Mouse (Mus musculus): ENCODE measurements around the gene Eps8. TPM values are rescaled to one million over a fixed set of nuclear protein-coding genes. Genes with fewer than 3 reads are reported as not detected.

The Eps8 gene
- polyA plus RNA-seq, 1 experiment from 2014 or later = 10.0 TPM

DNA sequence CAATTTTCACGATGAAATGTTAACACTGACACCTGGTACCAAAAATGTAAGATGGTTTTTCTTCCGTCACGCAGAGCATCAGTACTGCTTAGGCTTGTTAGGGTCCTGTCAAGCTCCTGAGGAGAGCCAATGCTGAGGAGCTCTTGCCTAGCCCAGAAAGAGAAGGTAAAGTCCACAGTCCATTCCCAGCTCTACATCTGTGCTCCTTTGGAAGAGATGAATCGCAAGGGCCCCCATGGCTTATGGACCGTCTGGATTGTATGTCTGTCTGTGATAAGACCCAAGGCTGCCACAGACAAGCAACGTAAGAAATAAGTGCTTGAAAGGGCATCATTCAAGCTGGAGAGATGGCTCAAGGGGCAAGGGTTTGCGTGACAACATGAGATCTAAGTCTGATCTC is 48.1 kb downstream of the Eps8 start:
- no peaks in the 10 kb centered on the region for H3K27me3 ChIP-seq (ENCODE audit: control insufficient read depth, insufficient read depth, low read length)
- no peak overlapping the region for H3K4me2 ChIP-seq (ENCODE audit: low read depth, low read length)
- no peak overlapping the region for H3K4me3 ChIP-seq (ENCODE audit: low read depth, low read length)
- WGBS = 94% methylated on average over 7 of the region's 7 CpGs
- H3K27ac ChIP-seq (replicated peaks; ENCODE audit: low read depth, low read length) = no peak overlapping the region
- no peaks in the 10 kb centered on the region for H3K36me3 ChIP-seq (replicated peaks; ENCODE audit: control insufficient read depth, insufficient read depth, low read depth, low read length)
- no peaks in the 10 kb centered on the region for H3K4me1 ChIP-seq (ENCODE audit: control insufficient read depth, insufficient read depth, low read length)
- no peaks in the 10 kb centered on the region for H3K9me3 ChIP-seq (replicated peaks; ENCODE audit: control insufficient read depth, low read length)
- H3K9ac ChIP-seq (replicated peaks; ENCODE audit: low read length) = no peak overlapping the region
- no peak for ATAC-seq (replicated peaks; ENCODE audit: insufficient number of reproducible peaks, low FRiP score, low TSS enrichment, low read depth)
- no peak for DNase-seq (ENCODE audit: low spot score)

DNA sequence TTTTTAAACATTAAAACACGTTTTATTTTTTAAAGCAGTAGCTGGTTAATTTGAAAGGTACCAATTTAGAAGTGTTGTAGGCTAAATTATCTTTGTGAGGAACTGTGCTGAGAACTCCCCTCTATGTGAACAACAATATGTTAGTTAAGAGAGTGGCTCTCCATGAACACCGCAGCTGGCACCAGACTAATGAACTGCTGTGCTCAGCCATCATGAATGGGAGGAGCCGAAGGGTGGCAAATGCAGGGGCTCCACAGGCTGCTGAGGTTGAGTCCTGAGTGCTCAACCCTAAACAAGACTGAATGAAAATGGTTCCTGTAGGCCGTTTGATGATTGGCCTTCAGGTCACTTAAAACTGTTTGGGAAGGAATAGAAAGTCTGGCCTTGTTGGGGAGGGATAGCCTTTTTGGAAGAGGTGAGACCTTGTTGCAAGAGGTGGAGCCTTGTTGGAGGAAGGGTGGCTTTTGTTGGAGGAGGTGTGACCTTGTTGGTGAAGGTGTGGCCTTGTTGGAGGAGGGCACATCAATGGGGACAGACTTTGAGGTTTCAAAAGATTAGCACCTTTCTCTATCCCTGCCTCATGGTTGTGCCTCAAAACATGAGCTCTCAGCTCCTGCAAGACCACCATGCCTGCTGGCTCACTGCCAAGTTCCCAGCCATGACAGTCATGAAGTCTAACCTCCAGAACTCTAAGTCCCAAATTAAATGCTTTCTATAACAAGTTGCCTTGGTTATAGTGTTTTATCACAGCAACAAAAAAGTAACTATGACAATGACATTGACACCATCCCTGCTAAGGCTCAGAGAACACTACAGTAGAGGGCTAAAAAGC is 50.0 kb downstream of the Eps8 start:
- no peak overlapping the region for H3K4me3 ChIP-seq (ENCODE audit: low read depth, low read length)
- no peak overlapping the region for H3K9ac ChIP-seq (replicated peaks; ENCODE audit: low read length)
- H3K27ac ChIP-seq (replicated peaks; ENCODE audit: low read depth, low read length) = no peak overlapping the region
- ATAC-seq (replicated peaks; ENCODE audit: insufficient number of reproducible peaks, low FRiP score, low TSS enrichment, low read depth) (no peak), DNase-seq (ENCODE audit: low spot score) (no peak)
- WGBS = 87% methylated on average over 4 of the region's 4 CpGs
- H3K4me1 ChIP-seq (ENCODE audit: control insufficient read depth, insufficient read depth, low read length) = no peaks in the 10 kb centered on the region
- no peaks in the 10 kb centered on the region for H3K27me3 ChIP-seq (ENCODE audit: control insufficient read depth, insufficient read depth, low read length)
- no peaks in the 10 kb centered on the region for H3K36me3 ChIP-seq (replicated peaks; ENCODE audit: control insufficient read depth, insufficient read depth, low read depth, low read length)
- no peak overlapping the region for H3K4me2 ChIP-seq (ENCODE audit: low read depth, low read length)
- no peaks in the 10 kb centered on the region for H3K9me3 ChIP-seq (replicated peaks; ENCODE audit: control insufficient read depth, low read length)

DNA sequence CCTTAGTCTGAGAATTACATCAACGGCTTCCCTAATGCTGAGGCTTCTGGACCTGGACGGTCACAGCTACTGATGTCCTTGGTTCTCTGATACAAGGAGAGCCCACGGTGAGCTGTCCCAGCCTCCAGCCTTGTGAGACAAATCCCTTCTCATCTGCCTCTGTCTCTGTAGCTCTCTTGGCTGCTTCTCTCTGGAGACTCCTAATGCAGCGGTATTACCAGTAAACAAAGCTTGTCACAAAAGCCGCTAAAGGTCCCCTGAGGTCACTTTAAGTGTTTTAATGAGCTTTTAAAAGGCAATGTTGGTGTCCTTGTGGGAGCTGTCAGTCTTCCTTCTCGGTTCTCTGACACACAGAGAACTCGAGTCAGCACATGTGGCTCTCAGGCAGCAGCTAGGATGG is 56.4 kb downstream of the Eps8 start:
- no peaks in the 10 kb centered on the region for H3K4me1 ChIP-seq (ENCODE audit: control insufficient read depth, insufficient read depth, low read length)
- no peak for DNase-seq (ENCODE audit: low spot score)
- peaks cover 2% of the 10 kb centered on the region; the same call in 1 of the 2 replicates for H3K9me3 ChIP-seq (replicated peaks; ENCODE audit: control insufficient read depth, low read length)
- no peak overlapping the region for H3K4me3 ChIP-seq (ENCODE audit: low read depth, low read length)
- H3K4me2 ChIP-seq (ENCODE audit: low read depth, low read length) = no peak overlapping the region
- H3K9ac ChIP-seq (replicated peaks; ENCODE audit: low read length) = no peak overlapping the region
- WGBS = 22% methylated on average over 7 of the region's 7 CpGs
- H3K36me3 ChIP-seq (replicated peaks; ENCODE audit: control insufficient read depth, insufficient read depth, low read depth, low read length) = no peaks in the 10 kb centered on the region
- no peak for ATAC-seq (replicated peaks; ENCODE audit: insufficient number of reproducible peaks, low FRiP score, low TSS enrichment, low read depth)
- H3K27ac ChIP-seq (replicated peaks; ENCODE audit: low read depth, low read length) = no peak overlapping the region
- no peaks in the 10 kb centered on the region for H3K27me3 ChIP-seq (ENCODE audit: control insufficient read depth, insufficient read depth, low read length)

DNA sequence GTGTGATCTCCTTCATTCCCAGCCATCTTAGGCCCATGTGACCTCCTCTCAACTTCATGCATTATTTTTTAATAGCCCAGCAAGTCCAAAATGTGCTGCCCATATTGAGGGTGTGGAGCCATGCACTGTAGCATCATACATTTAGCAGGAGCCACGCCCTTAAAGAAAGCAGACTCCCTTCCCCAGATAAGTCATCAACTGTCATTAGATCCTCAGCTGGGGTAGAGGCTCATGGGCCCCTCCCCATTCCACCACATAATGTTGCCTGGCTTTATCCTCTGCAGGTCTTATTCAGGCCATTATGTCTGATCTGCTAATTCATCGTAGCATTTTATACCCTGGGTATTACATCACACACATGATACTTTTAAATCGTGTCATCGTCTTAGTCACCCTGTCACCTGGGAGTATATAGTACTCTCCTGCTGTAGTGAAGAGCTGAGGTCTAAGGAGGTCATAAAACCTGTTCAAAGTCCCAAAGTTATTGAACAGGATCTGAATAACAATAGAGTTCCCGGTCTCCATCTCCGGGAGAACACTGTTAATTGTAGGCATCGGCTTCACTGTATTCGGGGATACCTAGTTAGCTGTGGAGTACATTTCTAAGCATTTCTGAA is 57.1 kb downstream of the Eps8 start:
- 86% methylated on average over 8 of the region's 8 CpGs for WGBS
- ATAC-seq (replicated peaks; ENCODE audit: insufficient number of reproducible peaks, low FRiP score, low TSS enrichment, low read depth) = no peak

DNA sequence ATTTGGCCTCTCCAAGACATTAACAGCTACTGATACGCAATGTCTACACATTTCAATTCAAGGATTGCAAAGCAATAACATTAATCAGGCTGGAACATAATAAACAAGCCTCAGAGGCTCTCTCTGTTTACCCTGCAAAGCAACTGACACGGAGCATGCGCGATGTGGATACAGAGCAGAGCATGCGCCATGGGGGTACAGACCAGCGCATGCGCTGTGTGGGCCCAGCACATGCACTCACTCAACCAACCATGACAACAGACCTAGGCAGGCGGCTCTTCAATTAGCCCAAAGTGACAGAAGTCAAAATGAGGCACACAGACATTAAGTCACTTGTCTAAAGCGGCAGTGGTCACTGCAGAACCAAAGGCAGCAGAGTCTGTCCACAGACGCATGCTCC is 62.1 kb downstream of the Eps8 start:
- Histone ChIP-seq H3K36me3 (replicated peaks; ENCODE audit: control insufficient read depth, insufficient read depth, low read depth, low read length) (no peaks in the 10 kb centered on the region), H3K4me2 (ENCODE audit: low read depth, low read length) (no peak overlapping the region), H3K27ac (replicated peaks; ENCODE audit: low read depth, low read length) (no peak overlapping the region), H3K9ac (replicated peaks; ENCODE audit: low read length) (no peak overlapping the region), H3K9me3 (replicated peaks; ENCODE audit: control insufficient read depth, low read length) (peaks cover 2% of the 10 kb centered on the region; the same call in 1 of the 2 replicates), H3K4me1 (ENCODE audit: control insufficient read depth, insufficient read depth, low read length) (no peaks in the 10 kb centered on the region), H3K27me3 (ENCODE audit: control insufficient read depth, insufficient read depth, low read length) (no peaks in the 10 kb centered on the region), H3K4me3 (ENCODE audit: low read depth, low read length) (no peak overlapping the region)
- no peak for DNase-seq (ENCODE audit: low spot score)
- ATAC-seq (replicated peaks; ENCODE audit: insufficient number of reproducible peaks, low FRiP score, low TSS enrichment, low read depth) = no peak
- WGBS = 90% methylated on average over 10 of the region's 10 CpGs

More for the DNA sequence above, 57.1 kb downstream of the Eps8 start:
- Histone ChIP-seq H3K9me3 (replicated peaks; ENCODE audit: control insufficient read depth, low read length) (peaks cover 2% of the 10 kb centered on the region; the same call in 1 of the 2 replicates), H3K36me3 (replicated peaks; ENCODE audit: control insufficient read depth, insufficient read depth, low read depth, low read length) (no peaks in the 10 kb centered on the region), H3K9ac (replicated peaks; ENCODE audit: low read length) (no peak overlapping the region), H3K27ac (replicated peaks; ENCODE audit: low read depth, low read length) (no peak overlapping the region), H3K4me2 (ENCODE audit: low read depth, low read length) (no peak overlapping the region), H3K4me3 (ENCODE audit: low read depth, low read length) (no peak overlapping the region), H3K4me1 (ENCODE audit: control insufficient read depth, insufficient read depth, low read length) (no peaks in the 10 kb centered on the region), H3K27me3 (ENCODE audit: control insufficient read depth, insufficient read depth, low read length) (no peaks in the 10 kb centered on the region)
- no peak for DNase-seq (ENCODE audit: low spot score)

DNA sequence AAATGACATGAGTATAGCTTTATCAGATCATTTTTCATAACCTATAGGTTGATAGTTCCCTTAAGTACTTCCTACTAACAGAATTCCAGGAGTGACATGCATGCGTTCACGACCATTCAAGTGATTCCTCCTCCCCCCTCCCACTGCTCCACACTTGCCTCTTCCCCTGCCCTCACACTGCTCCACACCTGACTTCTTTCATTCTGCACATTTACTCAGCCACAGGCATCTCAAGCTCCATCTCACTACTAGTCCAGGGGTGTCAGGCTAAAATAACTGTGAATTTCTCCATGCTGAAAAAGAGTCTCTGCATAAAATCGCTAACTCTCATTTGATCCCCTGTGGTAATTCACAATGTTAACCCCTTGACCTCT is 65.4 kb downstream of the Eps8 start:
- H3K4me1 ChIP-seq (ENCODE audit: control insufficient read depth, insufficient read depth, low read length) = no peaks in the 10 kb centered on the region
- H3K27me3 ChIP-seq (ENCODE audit: control insufficient read depth, insufficient read depth, low read length) = no peaks in the 10 kb centered on the region
- no peak overlapping the region for H3K27ac ChIP-seq (replicated peaks; ENCODE audit: low read depth, low read length)
- no peak for ATAC-seq (replicated peaks; ENCODE audit: insufficient number of reproducible peaks, low FRiP score, low TSS enrichment, low read depth)
- WGBS = 79% methylated on average over 3 of the region's 3 CpGs
- H3K9me3 ChIP-seq (replicated peaks; ENCODE audit: control insufficient read depth, low read length) = no peaks in the 10 kb centered on the region
- no peak overlapping the region for H3K4me2 ChIP-seq (ENCODE audit: low read depth, low read length)
- H3K36me3 ChIP-seq (replicated peaks; ENCODE audit: control insufficient read depth, insufficient read depth, low read depth, low read length) = no peaks in the 10 kb centered on the region
- no peak for DNase-seq (ENCODE audit: low spot score)
- H3K4me3 ChIP-seq (ENCODE audit: low read depth, low read length) = no peak overlapping the region
- no peak overlapping the region for H3K9ac ChIP-seq (replicated peaks; ENCODE audit: low read length)

DNA sequence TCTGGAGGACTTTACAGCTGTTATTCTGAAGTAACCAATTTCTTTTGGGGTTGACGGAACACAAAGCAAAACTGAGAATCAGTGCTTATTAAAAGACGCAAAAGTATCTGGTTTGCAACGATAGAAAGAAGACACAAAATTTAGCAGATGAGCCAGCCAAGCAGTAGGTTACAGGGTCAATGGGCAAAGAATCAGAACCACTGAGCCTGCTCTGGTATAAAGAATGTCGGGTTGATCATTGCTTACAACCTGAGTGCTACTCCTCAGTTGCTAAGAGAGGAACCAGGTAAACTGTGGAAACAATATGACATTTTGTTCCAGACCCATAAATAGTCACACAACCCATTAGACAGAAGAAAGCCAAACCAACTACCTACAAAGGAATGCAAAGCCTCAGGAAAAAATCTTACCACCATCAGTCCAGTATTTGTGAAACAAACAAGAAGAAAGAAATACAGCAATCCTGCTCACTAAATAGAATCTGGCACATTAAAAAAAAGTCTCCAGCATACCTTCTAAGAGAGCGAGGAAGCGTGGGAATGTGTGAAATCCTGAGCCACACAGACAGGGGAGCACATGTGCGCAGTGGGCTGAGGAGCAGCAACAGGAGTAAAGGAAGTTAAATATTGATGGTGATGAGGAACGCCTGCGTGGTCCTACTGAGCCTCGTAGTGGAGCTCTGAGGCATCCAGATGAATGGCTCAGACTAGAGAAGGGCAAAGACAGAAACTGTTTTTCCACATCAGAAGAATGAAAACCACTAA is 66.0 kb downstream of the Eps8 start:
- DNase-seq (ENCODE audit: low spot score) (no peak), ATAC-seq (replicated peaks; ENCODE audit: insufficient number of reproducible peaks, low FRiP score, low TSS enrichment, low read depth) (no peak)
- Histone ChIP-seq H3K9ac (replicated peaks; ENCODE audit: low read length) (no peak overlapping the region), H3K36me3 (replicated peaks; ENCODE audit: control insufficient read depth, insufficient read depth, low read depth, low read length) (no peaks in the 10 kb centered on the region), H3K4me2 (ENCODE audit: low read depth, low read length) (no peak overlapping the region), H3K4me1 (ENCODE audit: control insufficient read depth, insufficient read depth, low read length) (no peaks in the 10 kb centered on the region), H3K27ac (replicated peaks; ENCODE audit: low read depth, low read length) (no peak overlapping the region), H3K9me3 (replicated peaks; ENCODE audit: control insufficient read depth, low read length) (no peaks in the 10 kb centered on the region), H3K27me3 (ENCODE audit: control insufficient read depth, insufficient read depth, low read length) (no peaks in the 10 kb centered on the region), H3K4me3 (ENCODE audit: low read depth, low read length) (no peak overlapping the region)
- 88% methylated on average over 10 of the region's 10 CpGs for WGBS

DNA sequence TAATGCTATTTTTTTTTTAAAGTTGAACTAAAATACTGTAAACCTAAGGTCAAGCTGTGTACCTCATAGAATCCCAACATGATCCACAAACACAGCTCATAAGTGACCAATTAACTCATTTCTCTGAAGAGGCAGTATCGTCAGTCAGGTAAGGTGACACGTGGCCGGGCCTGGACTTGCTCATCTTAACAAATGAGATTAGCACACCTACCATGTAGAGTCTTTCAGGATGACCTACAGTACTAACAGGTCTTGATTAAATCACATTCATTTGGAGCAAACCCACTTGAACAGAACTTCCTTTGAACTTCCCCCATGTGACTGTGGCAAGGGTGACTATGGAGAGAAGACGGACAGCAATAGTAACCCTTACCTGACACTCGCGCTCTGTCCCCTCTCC is 66.8 kb downstream of the Eps8 start:
- H3K9ac ChIP-seq (replicated peaks; ENCODE audit: low read length) = no peak overlapping the region
- 75% methylated on average over 6 of the region's 6 CpGs for WGBS
- H3K4me3 ChIP-seq (ENCODE audit: low read depth, low read length) = no peak overlapping the region
- no peak overlapping the region for H3K27ac ChIP-seq (replicated peaks; ENCODE audit: low read depth, low read length)
- no peaks in the 10 kb centered on the region for H3K9me3 ChIP-seq (replicated peaks; ENCODE audit: control insufficient read depth, low read length)
- H3K4me2 ChIP-seq (ENCODE audit: low read depth, low read length) = no peak overlapping the region
- DNase-seq (ENCODE audit: low spot score) (no peak), ATAC-seq (replicated peaks; ENCODE audit: insufficient number of reproducible peaks, low FRiP score, low TSS enrichment, low read depth) (no peak)
- H3K4me1 ChIP-seq (ENCODE audit: control insufficient read depth, insufficient read depth, low read length) = no peaks in the 10 kb centered on the region
- H3K36me3 ChIP-seq (replicated peaks; ENCODE audit: control insufficient read depth, insufficient read depth, low read depth, low read length) = no peaks in the 10 kb centered on the region
- no peaks in the 10 kb centered on the region for H3K27me3 ChIP-seq (ENCODE audit: control insufficient read depth, insufficient read depth, low read length)

All from embryonic facial prominence, embryonic 11.5 days (tissue).